8 mouse cellular contexts compared by ENCODE assay signal in the genomic region with DNA sequence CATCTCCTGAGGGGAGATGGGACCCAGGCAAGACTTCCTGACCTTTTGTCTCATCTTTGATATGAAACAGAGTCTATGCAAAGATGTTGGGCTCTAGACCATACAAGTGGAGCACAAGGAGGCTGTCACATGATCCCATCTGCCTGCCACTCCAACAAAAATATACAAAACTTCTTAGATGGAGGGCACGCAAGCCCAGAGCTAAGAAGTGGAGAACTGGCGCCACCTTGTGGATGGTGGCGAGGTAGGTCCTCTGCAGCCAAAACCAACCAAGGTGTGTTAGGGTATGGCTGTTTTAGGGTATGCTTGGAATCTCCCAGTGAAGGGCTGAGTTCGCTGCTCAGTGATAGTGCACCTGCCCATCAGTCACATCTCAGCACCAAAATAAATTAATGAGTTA. TPM values are rescaled to one million over a fixed set of nuclear protein-coding genes. Genes with fewer than 3 reads are reported as not detected.
DNase-seq lines count a peak whose midpoint lies in the region; ATAC-seq lines count a peak whose summit lies in the region.

No protein-coding gene starts in this region.

- no peak overlapping the region for H3K27ac ChIP-seq in kidney, embryonic 14.5 days (ENCODE audit: low read depth, low read length)

- no peak overlapping the region for H3K4me3 ChIP-seq in kidney, embryonic 14.5 days (ENCODE audit: low read length)

- no peak overlapping the region for H3K4me2 ChIP-seq in kidney, embryonic 14.5 days (replicated peaks; ENCODE audit: low read depth, low read length)

- peak; percentile 70 for DNase-seq in cerebellum, adult 11 months
- peak; percentile 67 for DNase-seq in right cerebral cortex, adult 18-20 months
- DNase-seq in right cerebral cortex, postnatal 36 days (ENCODE audit: low spot score in 2 of 2): no peak
- peak; percentile 80 to 82 for DNase-seq in cerebellum, postnatal 36 days
- peak; percentile 66 for DNase-seq in lung, postnatal 14 days
- DNase-seq in spleen, postnatal 36 days (ENCODE audit: low spot score in 2 of 2): peak; percentile 21 to 38

- ATAC-seq in cerebellum, adult (ENCODE audit: insufficient number of reproducible peaks, low FRiP score, low TSS enrichment): no peak; the same call in 1 of the 2 replicates
- peak; percentile 48; the same call in 1 of the 2 replicates for ATAC-seq in kidney, embryonic 14.5 days (ENCODE audit: low FRiP score, low TSS enrichment)

- H3K36me3 ChIP-seq in kidney, embryonic 14.5 days (ENCODE audit: control insufficient read depth, insufficient read depth, low read length): no peaks in the 10 kb centered on the region

- no peak overlapping the region for H3K9ac ChIP-seq in kidney, embryonic 14.5 days (ENCODE audit: low read depth, low read length)

- 14% methylated on average over 4 of the region's 4 CpGs for WGBS in kidney, embryonic 14.5 days

- no peaks in the 10 kb centered on the region for H3K4me1 ChIP-seq in kidney, embryonic 14.5 days (ENCODE audit: control insufficient read depth, insufficient read depth, low read length)

- H3K9me3 ChIP-seq in kidney, embryonic 14.5 days (ENCODE audit: control insufficient read depth, low read length): no peaks in the 10 kb centered on the region

- peaks cover 8% of the 10 kb centered on the region for H3K27me3 ChIP-seq in kidney, embryonic 14.5 days (ENCODE audit: control insufficient read depth, insufficient read depth, low read length)

RNA-seq across cellular contexts. Expression of a gene that starts 20.7 kb away (rescaled TPM):
- 1.3 and 1.8 TPM in 2 replicates for polyA plus RNA-seq in kidney, embryonic 14.5 days (2014; fragmentation: Nextera tagmentation; extraction: Ambion mirVana)

RNA-seq across cellular contexts. Expression of a gene that starts 58.6 kb away (rescaled TPM):
- polyA plus RNA-seq in kidney, embryonic 14.5 days (2014; fragmentation: Nextera tagmentation; extraction: Ambion mirVana): not detected in 2 replicates

RNA-seq across cellular contexts. Expression of a gene that starts 59.5 kb away (rescaled TPM):
- 0.18 and 0.26 TPM in 2 replicates for polyA plus RNA-seq in kidney, embryonic 14.5 days (2014; fragmentation: Nextera tagmentation; extraction: Ambion mirVana)

Comparison
In these comparisons a context has a peak if more than half of its experiments do, and no peak if none do; other contexts are left out.
1. DNase-seq: peak in cerebellum, adult 11 months (single experiment), right cerebral cortex, adult 18-20 months (single experiment), cerebellum, postnatal 36 days (2 of 2), lung, postnatal 14 days (single experiment) and spleen, postnatal 36 days (2 of 2); none in right cerebral cortex, postnatal 36 days (0 of 2).